Mouse (Mus musculus) heart, postnatal 36 days (tissue): ENCODE measurements around the gene Pitpnm2. TPM values are rescaled to one million over a fixed set of nuclear protein-coding genes. Genes with fewer than 3 reads are reported as not detected.

Source experiments
- DNase-seq, 2 experiments: peaks; one replicate each; pipeline ENCODE4 v3.0.0; 2021 to 2022
- intact Hi-C: fragments of 180-260 bp; cut with DNase I; formaldehyde crosslinking; loops from one replicate; pipeline ENCODE4 v1.15.1; 2025
- total RNA-seq, 2 experiments: library from RNA; stranded (reverse); gene quantifications; 2 replicates each; pipeline ENCODE4 v1.2.3; 2021

Gene Pitpnm2
- total RNA-seq, 2 experiments from 2014 or later = 43.9 to 45.5 TPM

- no peak for DNase-seq
- intact Hi-C loops = no loop called here
Observed at GRCm38 (mm10) chr5:124103552-124103951, 146.0 kb downstream of the Pitpnm2 start.

DNA sequence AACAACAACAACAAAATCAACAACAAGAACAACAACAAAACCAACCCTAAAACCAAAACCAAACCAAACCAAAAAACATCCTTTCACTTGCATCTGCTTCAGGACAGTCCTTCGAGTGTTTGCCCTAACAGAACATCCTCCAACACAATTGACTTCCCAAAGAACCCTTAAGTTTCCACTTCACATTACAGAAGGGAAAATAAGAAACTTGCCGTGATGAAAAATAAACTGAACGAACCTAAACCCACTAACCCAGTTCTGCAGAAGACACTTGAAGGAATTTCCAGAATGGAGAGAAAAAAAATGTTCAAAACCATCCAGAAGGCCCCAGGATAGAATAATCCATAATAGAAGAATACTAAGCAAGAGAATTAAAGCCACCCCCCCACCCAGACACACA, 146.5 kb downstream of the Pitpnm2 start:
- DNase-seq = no peak
- intact Hi-C loops = no loop called here

- no peak for DNase-seq
- intact Hi-C loops = no loop called here
Observed at GRCm38 (mm10) chr5:124102326-124102725, 147.2 kb downstream of the Pitpnm2 start.

DNA sequence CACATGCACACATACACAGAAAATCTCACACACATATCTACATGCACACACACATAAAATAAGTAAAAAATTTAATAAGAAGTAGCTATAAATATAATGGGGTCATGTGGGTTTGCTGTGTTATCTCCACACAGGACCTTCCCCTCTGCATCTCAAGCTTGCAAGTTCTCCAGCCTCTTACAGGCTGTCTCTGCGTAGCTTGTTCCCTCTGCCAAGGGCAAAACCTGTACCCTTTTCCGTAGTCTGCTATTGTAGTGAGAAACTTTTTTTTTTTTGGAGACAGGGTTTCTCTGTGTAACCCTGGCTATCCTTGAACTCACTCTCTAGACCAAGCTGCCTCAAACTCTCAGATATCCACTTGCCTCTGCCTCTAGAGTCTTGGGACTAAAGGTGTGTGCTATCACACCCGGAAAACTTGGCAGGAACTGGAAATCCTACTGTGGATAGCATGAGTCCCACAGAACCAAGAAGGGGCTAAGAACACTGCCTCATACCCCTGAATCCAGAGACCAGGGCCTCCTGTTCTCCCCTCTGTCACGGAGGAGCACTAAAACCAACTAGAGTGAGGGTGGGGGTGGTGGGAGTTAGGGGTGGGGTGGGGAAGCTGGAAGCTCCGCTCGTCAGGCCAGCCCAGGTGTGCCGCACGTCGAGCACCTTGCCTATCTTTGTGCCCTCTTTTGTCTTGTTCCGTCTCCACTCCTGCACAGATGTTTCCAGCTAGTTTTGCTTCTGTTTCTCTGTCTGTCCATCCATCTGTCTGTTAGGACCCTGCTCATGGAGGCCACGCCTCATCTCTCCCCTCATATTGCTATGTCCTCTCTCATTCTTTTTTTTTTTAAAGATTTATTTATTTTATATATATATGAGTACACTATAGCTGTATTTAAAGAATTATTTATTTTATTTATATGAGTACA, 149.2 kb downstream of the Pitpnm2 start:
- intact Hi-C loops = no loop called here
- DNase-seq = no peak

DNA sequence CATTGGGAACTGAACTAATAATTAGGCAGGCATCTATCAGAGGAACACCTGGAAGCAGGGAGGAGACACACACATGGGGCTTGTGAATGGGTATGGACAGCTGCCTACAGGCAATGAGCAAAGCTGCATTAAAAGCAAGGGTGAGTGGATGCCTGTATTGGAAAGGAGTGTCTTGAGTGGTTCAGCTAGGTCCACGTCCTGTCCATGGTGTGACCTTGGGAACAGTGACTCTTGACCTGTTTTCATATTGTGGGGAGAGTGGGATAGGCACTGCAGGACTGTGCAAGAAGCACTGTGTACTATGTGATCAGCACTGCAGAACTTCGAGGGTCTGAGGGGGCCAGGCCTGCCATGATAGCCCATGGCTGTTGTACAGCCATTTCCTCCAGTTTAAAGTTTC, 150.6 kb downstream of the Pitpnm2 start:
- DNase-seq = no peak
- intact Hi-C loops = no loop called here

- intact Hi-C loops = no loop called here
- DNase-seq = peak; percentile 94 to 98
Observed at GRCm38 (mm10) chr5:124095596-124096232, 153.8 kb downstream of the Pitpnm2 start, which contains the start of gene Abcb9. Gene Abcb9 (minus strand): TSS chr5:124095798.

DNA sequence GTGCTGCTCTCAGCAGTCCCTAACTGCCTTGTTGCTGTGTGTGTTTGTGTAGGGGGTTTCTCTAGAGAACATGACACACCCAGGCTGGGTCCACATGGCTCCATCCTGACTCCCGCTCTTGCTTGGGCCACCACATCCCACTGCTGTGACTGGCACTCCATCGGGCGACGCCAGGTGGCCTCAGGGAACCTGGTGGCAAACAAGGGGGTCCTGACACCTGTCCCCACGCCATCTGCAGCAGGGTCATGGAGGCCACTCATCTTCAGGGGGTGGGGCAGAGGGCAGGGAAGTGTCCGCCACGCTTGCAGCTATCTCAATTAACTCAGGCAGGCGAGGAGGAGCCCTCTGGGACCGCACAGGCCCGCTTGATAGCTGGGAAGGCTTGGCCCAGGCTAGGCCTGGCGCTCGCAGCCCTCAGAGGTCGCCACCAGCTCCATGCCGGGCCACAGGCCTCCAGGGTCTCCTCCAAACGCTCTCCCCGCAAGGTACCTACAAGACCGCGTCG, 154.4 kb downstream of the Pitpnm2 start:
- intact Hi-C loops = no loop called here
- no peak for DNase-seq

GRCm38 (mm10) chr5:124093852-124094604, 155.5 kb downstream of the Pitpnm2 start:
- no peak for DNase-seq
- intact Hi-C loops = no loop called here

DNA sequence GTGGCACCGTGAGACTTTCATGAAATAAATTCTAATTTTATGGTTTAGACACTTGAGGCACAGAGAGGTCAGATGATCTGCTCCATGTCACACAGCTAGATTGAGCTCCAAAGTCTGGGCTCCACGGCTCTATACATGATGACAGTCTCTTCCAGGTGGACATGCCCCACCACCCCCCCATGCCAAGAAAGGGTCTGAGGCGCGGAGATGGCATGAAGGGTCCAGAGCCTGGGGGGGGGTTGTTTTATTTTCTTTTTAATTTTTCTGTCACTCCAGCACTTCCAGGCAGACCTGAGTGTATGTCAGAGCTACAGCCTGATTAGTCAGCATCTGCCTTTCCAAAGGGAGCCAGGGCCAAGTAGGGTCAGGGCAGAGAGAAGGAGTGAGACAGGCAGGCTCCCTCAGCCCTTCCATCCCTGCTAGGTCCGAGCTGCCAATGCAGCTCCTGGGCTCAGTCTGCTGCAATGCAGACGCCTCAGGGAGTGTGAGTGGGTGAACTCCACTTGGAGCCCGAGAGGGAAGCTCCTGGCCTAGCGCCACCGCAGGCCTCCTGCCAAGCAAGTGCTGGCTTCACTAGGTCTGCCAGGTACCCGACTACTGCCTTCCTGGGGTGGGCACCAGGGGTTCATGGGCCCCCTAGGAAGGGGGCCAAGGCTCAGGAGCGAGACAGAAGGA, 156.3 kb downstream of the Pitpnm2 start:
- peak; percentile 48 to 64 for DNase-seq
- intact Hi-C loops = no loop called here

GRCm38 (mm10) chr5:124091951-124092406, 157.6 kb downstream of the Pitpnm2 start:
- DNase-seq = no peak
- intact Hi-C loops = no loop called here

GRCm38 (mm10) chr5:124089868-124090267, 159.7 kb downstream of the Pitpnm2 start:
- intact Hi-C loops = no loop called here

GRCm38 (mm10) chr5:124086876-124087275, 162.7 kb downstream of the Pitpnm2 start:
- no peak for DNase-seq
- intact Hi-C loops = no loop called here

More at GRCm38 (mm10) chr5:124089868-124090267, 159.7 kb downstream of the Pitpnm2 start:
- DNase-seq = no peak

- no peak for DNase-seq
- intact Hi-C loops = loop anchor here (2.0 kb wide), 1 partner anchor 139 kb away; no protein-coding TSS in a partner anchor
Observed at GRCm38 (mm10) chr5:124085513-124085912, 164.0 kb downstream of the Pitpnm2 start.

- peak; percentile 86 to 92 for DNase-seq
- intact Hi-C loops = loop anchor here (1.0 to 5.0 kb wide), 3 partner anchors 37 to 138 kb away; no protein-coding TSS in a partner anchor
Observed at GRCm38 (mm10) chr5:124084588-124085173, 164.9 kb downstream of the Pitpnm2 start.

GRCm38 (mm10) chr5:124083850-124084587, 165.5 kb downstream of the Pitpnm2 start:
- no peak for DNase-seq
- intact Hi-C loops = loop anchor here (1.0 to 5.0 kb wide), 3 partner anchors 37 to 137 kb away; no protein-coding TSS in a partner anchor

- no peak for DNase-seq
- intact Hi-C loops = loop anchor here (5.0 kb wide), 1 partner anchor 36 kb away; no protein-coding TSS in a partner anchor
Observed at GRCm38 (mm10) chr5:124082941-124083688, 166.4 kb downstream of the Pitpnm2 start.

DNA sequence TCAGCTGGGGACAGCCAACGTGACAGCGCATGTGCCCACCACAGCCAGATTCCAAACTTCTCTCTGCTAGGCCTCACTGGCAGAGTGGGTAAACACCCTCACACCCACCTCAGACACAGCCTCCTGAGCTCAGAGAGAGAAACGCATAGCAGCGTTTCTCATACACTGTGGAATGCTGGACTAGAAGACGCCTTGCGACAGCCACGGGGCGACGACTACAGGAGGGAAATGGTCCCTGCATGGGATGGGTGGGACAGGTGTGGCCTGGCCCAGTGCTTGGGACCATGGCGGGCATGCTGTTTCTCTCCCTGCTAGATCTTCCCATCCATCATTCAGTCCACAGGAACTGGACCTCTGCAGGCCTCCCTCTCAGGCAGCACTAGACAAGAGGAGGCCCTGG, 167.1 kb downstream of the Pitpnm2 start:
- intact Hi-C loops = loop anchor here (5.0 kb wide), 1 partner anchor 35 kb away; no protein-coding TSS in a partner anchor
- no peak for DNase-seq

DNA sequence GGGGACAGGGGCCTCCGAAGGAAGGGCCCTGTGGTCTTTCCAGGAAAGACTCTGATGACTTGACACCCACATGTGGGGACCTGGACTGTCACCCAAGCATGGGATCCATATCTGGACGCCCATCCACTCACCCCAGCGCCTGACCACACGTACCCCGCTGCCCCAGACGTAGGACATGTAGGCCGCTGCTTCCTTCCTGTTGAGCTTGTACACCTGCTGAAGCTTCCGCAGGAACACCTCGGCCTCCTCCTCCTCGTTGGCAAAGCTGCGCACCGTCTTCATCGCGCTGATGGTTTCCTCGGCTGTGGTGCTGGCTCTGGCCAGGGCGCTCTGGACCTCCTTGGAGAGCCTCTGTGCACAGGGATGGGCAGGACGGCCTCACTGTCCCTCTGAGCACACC, 169.7 kb downstream of the Pitpnm2 start:
- intact Hi-C loops = loop anchor here (5.0 kb wide), 1 partner anchor 33 kb away; no protein-coding TSS in a partner anchor
- DNase-seq = no peak
